Mouse (Mus musculus): ENCODE measurements around the gene Maz. TPM values are rescaled to one million over a fixed set of nuclear protein-coding genes. Genes with fewer than 3 reads are reported as not detected.

Gene Maz
- total and polyA plus RNA-seq, 2 experiments from 2014 or later = 15.6 to 89.3 TPM

- no peaks in the 10 kb centered on the region for H3K27me3 ChIP-seq (ENCODE audit: control insufficient read depth, insufficient read depth, low read length)
- 58% methylated on average over 8 of the region's 8 CpGs for WGBS
- no peak for ATAC-seq (ENCODE audit: insufficient read depth, low read depth)
Measured at GRCm38 (mm10) chr7:127027885-127028284, 1.0 kb upstream of the Maz start.

GRCm38 (mm10) chr7:127026616-127026983, 237 bp downstream of the Maz start:
- H3K27ac ChIP-seq (ENCODE audit: low read depth) = peak overlapping the region; percentile 99
- TF ChIP-seq CTCF (IDR thresholded peaks at IDR 0.05; ENCODE audit: low read depth) (no peak), EP300 (IDR thresholded peaks at IDR 0.05; ENCODE audit: low read depth) (no peak)
- H3K9ac ChIP-seq (replicated peaks; ENCODE audit: low read depth, low read length) = peak overlapping the region; percentile 93
- peaks cover 26% of the 10 kb centered on the region for H3K4me1 ChIP-seq (ENCODE audit: control insufficient read depth, insufficient read depth)
- peak; percentile 13 for ATAC-seq (ENCODE audit: insufficient read depth, low read depth)
- H3K4me2 ChIP-seq (ENCODE audit: low read depth, low read length) = peak overlapping the region; percentile 96
- H3K9me3 ChIP-seq (replicated peaks; ENCODE audit: control insufficient read depth, low read length) = no peaks in the 10 kb centered on the region
- peak overlapping the region; percentile 91 for H3K4me3 ChIP-seq (ENCODE audit: low read depth, low read length)
- 0% methylated on average over 2 of the region's 48 CpGs for WGBS
- no peak for DNase-seq (ENCODE audit: low spot score)
- no peaks in the 10 kb centered on the region for H3K27me3 ChIP-seq (ENCODE audit: control insufficient read depth, insufficient read depth, low read length)
- H3K36me3 ChIP-seq (replicated peaks; ENCODE audit: control insufficient read depth, insufficient read depth, low read length) = peaks cover 52% of the 10 kb centered on the region

More at GRCm38 (mm10) chr7:127027885-127028284, 1.0 kb upstream of the Maz start:
- Histone ChIP-seq H3K36me3 (replicated peaks; ENCODE audit: control insufficient read depth, insufficient read depth, low read length) (peaks cover 53% of the 10 kb centered on the region), H3K4me1 (ENCODE audit: control insufficient read depth, insufficient read depth) (peaks cover 25% of the 10 kb centered on the region), H3K27ac (ENCODE audit: low read depth) (peak overlapping the region; percentile 99), H3K4me2 (ENCODE audit: low read depth, low read length) (peak overlapping the region; percentile 96), H3K4me3 (ENCODE audit: low read depth, low read length) (peak overlapping the region; percentile 91), H3K9ac (replicated peaks; ENCODE audit: low read depth, low read length) (peak overlapping the region; percentile 80), H3K9me3 (replicated peaks; ENCODE audit: control insufficient read depth, low read length) (no peaks in the 10 kb centered on the region)
- no peak for TF ChIP-seq CTCF (IDR thresholded peaks at IDR 0.05; ENCODE audit: low read depth)
- TF ChIP-seq EP300 (IDR thresholded peaks at IDR 0.05; ENCODE audit: low read depth) = no peak
- DNase-seq (ENCODE audit: low spot score) = no peak

GRCm38 (mm10) chr7:127026161-127026600, 656 bp downstream of the Maz start:
- DNase-seq (ENCODE audit: low spot score) (peak; percentile 63), ATAC-seq (ENCODE audit: insufficient read depth, low read depth) (peak; percentile 9)
- H3K4me1 ChIP-seq (ENCODE audit: control insufficient read depth, insufficient read depth) = peaks cover 30% of the 10 kb centered on the region
- under 1% methylated on average over 26 of the region's 48 CpGs for WGBS
- H3K4me3 ChIP-seq (ENCODE audit: low read depth, low read length) = peak overlapping the region; percentile 91
- H3K4me2 ChIP-seq (ENCODE audit: low read depth, low read length) = peak overlapping the region; percentile 96
- H3K27ac ChIP-seq (ENCODE audit: low read depth) = peak overlapping the region; percentile 99
- H3K9ac ChIP-seq (replicated peaks; ENCODE audit: low read depth, low read length) = peak overlapping the region; percentile 93
- TF ChIP-seq EP300 (IDR thresholded peaks at IDR 0.05; ENCODE audit: low read depth) (no peak), CTCF (IDR thresholded peaks at IDR 0.05; ENCODE audit: low read depth) (no peak)
- H3K9me3 ChIP-seq (replicated peaks; ENCODE audit: control insufficient read depth, low read length) = no peaks in the 10 kb centered on the region
- H3K27me3 ChIP-seq (ENCODE audit: control insufficient read depth, insufficient read depth, low read length) = no peaks in the 10 kb centered on the region
- peaks cover 48% of the 10 kb centered on the region for H3K36me3 ChIP-seq (replicated peaks; ENCODE audit: control insufficient read depth, insufficient read depth, low read length)

- DNase-seq (ENCODE audit: low spot score) = no peak
- no peak for ATAC-seq (ENCODE audit: insufficient read depth, low read depth)
- H3K4me3 ChIP-seq (ENCODE audit: low read depth, low read length) = peak overlapping the region; percentile 91
- H3K9ac ChIP-seq (replicated peaks; ENCODE audit: low read depth, low read length) = peak overlapping the region; percentile 93
- H3K4me1 ChIP-seq (ENCODE audit: control insufficient read depth, insufficient read depth) = peaks cover 35% of the 10 kb centered on the region
- under 1% methylated on average over 58 of the region's 65 CpGs for WGBS
- no peak for TF ChIP-seq CTCF (IDR thresholded peaks at IDR 0.05; ENCODE audit: low read depth)
- TF ChIP-seq EP300 (IDR thresholded peaks at IDR 0.05; ENCODE audit: low read depth) = no peak
- H3K27ac ChIP-seq (ENCODE audit: low read depth) = peak overlapping the region; percentile 99
- no peaks in the 10 kb centered on the region for H3K9me3 ChIP-seq (replicated peaks; ENCODE audit: control insufficient read depth, low read length)
- H3K4me2 ChIP-seq (ENCODE audit: low read depth, low read length) = peak overlapping the region; percentile 96
- peaks cover 43% of the 10 kb centered on the region for H3K36me3 ChIP-seq (replicated peaks; ENCODE audit: control insufficient read depth, insufficient read depth, low read length)
- no peaks in the 10 kb centered on the region for H3K27me3 ChIP-seq (ENCODE audit: control insufficient read depth, insufficient read depth, low read length)
Measured at GRCm38 (mm10) chr7:127025556-127026160, 1.2 kb downstream of the Maz start.

GRCm38 (mm10) chr7:127024755-127025555, 1.9 kb downstream of the Maz start:
- ATAC-seq (ENCODE audit: insufficient read depth, low read depth) = peak; percentile 22
- Histone ChIP-seq H3K27ac (ENCODE audit: low read depth) (peak overlapping the region; percentile 99), H3K36me3 (replicated peaks; ENCODE audit: control insufficient read depth, insufficient read depth, low read length) (peaks cover 36% of the 10 kb centered on the region)

More at GRCm38 (mm10) chr7:127024755-127025555, 1.9 kb downstream of the Maz start:
- Histone ChIP-seq H3K4me1 (ENCODE audit: control insufficient read depth, insufficient read depth) (peaks cover 39% of the 10 kb centered on the region), H3K4me3 (ENCODE audit: low read depth, low read length) (peak overlapping the region; percentile 91), H3K4me2 (ENCODE audit: low read depth, low read length) (peak overlapping the region; percentile 96), H3K9me3 (replicated peaks; ENCODE audit: control insufficient read depth, low read length) (no peaks in the 10 kb centered on the region), H3K27me3 (ENCODE audit: control insufficient read depth, insufficient read depth, low read length) (no peaks in the 10 kb centered on the region), H3K9ac (replicated peaks; ENCODE audit: low read depth, low read length) (peak overlapping the region; percentile 93)
- peak; percentile 88 for DNase-seq (ENCODE audit: low spot score)
- 1% methylated on average over 30 of the region's 30 CpGs for WGBS
- 0 out of 2 replicates have a peak, but pooled peaks have one; percentile 31 for TF ChIP-seq EP300 (IDR thresholded peaks at IDR 0.05; ENCODE audit: low read depth)
- peak; percentile 73 for TF ChIP-seq CTCF (IDR thresholded peaks at IDR 0.05; ENCODE audit: low read depth)

All from heart, postnatal 0 days (tissue).